Mouse (Mus musculus) MEL (cell line): ENCODE data around the gene Trim16.

Experiments used
- CTCF ChIP-seq, 3 experiments: IDR thresholded peaks in 2 of 3; conservative IDR thresholded peaks in 1 of 3; 2 replicates each; pipeline ENCODE4 v1.5.1; 2011 to 2012; ENCODE audit warnings: low read length in 3 of 3, low read depth in 2 of 3, mild to moderate bottlenecking in 2 of 3, improper control_type of control experiment in 1 of 3, inconsistent platforms in 1 of 3, mixed read lengths in 1 of 3, moderate library complexity in 1 of 3; ENCODE audit not compliant: control insufficient read depth in 1 of 3, insufficient read depth in 1 of 3, poor library complexity in 1 of 3, severe bottlenecking in 1 of 3
- EP300 ChIP-seq, 2 experiments: IDR thresholded peaks; 2 replicates each; pipeline ENCODE4 v1.6.1; 2011; ENCODE audit warnings: improper control_type of control experiment in 2 of 2, low read length in 2 of 2, low read depth in 1 of 2, mild to moderate bottlenecking in 1 of 2
- KAT2A ChIP-seq: conservative IDR thresholded peaks from 2 replicates; pipeline ENCODE4 v1.6.1; 2012; ENCODE audit warnings: low read depth, low read length, improper control_type of control experiment, inconsistent platforms
- POLR2A ChIP-seq, 2 experiments: IDR thresholded peaks; 2 replicates each; pipeline ENCODE4 v1.6.1; 2011 to 2012; ENCODE audit warnings: low read length in 2 of 2, mild to moderate bottlenecking in 2 of 2, control low read depth in 1 of 2, improper control_type of control experiment in 1 of 2, low read depth in 1 of 2, moderate library complexity in 1 of 2; ENCODE audit not compliant: control insufficient read depth in 1 of 2, insufficient read depth in 1 of 2, poor library complexity in 1 of 2
- ZC3H11A ChIP-seq: IDR thresholded peaks from 2 replicates; pipeline ENCODE4 v1.6.1; 2012; ENCODE audit warnings: low read depth, mild to moderate bottlenecking, inconsistent platforms, low read length, improper control_type of control experiment
- ZKSCAN1 ChIP-seq: IDR thresholded peaks from 2 replicates; pipeline ENCODE4 v1.6.1; 2012; ENCODE audit warnings: low read depth, mild to moderate bottlenecking, inconsistent platforms, low read length, improper control_type of control experiment, moderate library complexity

- no peak for TF ChIP-seq EP300 (IDR thresholded peaks at IDR 0.05; ENCODE audit: low read depth in 1 of 2, low read length in 2 of 2)
- no peak for TF ChIP-seq KAT2A
- no peak for TF ChIP-seq POLR2A (IDR thresholded peaks at IDR 0.05; ENCODE audit: control insufficient read depth in 1 of 2, insufficient read depth in 1 of 2, low read depth in 1 of 2, low read length in 2 of 2, poor library complexity in 1 of 2)
- no peak for TF ChIP-seq CTCF (IDR thresholded peaks at IDR 0.05 in 2 of 3, conservative IDR thresholded peaks at IDR 0.05 in 1 of 3; ENCODE audit: control insufficient read depth in 1 of 3, insufficient read depth in 1 of 3, low read depth in 2 of 3, low read length in 3 of 3, poor library complexity in 1 of 3, severe bottlenecking in 1 of 3)
- no peak for TF ChIP-seq ZKSCAN1
- no peak for TF ChIP-seq ZC3H11A
Measured at GRCm38 (mm10) chr11:62891763-62892162, 71.7 kb downstream of the Trim16 start.
